Mouse (Mus musculus) embryonic facial prominence, embryonic 13.5 days (tissue): ENCODE data around the gene Bpgm. TPM values are rescaled to one million over a fixed set of nuclear protein-coding genes. Genes with fewer than 3 reads are reported as not detected.

ENCODE experiments used
- ATAC-seq: fragments of 200-750 bp; cut with Nextera tagmentation; 2 replicates; pipeline ENCODE4 v1.8.0; 2017; ENCODE audit warnings: low read depth; ENCODE audit not compliant: insufficient number of reproducible peaks, insufficient read depth, low FRiP score, low TSS enrichment
- H3K27ac ChIP-seq: fragments of 300-500 bp; sonication (generic); 2 replicates; pipeline ENCODE4 v1.5.1; 2015; ENCODE audit warnings: moderate library complexity, mild to moderate bottlenecking, inconsistent platforms
- H3K27me3 ChIP-seq: fragments of 300-500 bp; sonication (generic); 2 replicates; pipeline ENCODE4 v1.6.1; 2015; ENCODE audit warnings: mild to moderate bottlenecking, inconsistent platforms
- H3K36me3 ChIP-seq: fragments of 300-500 bp; sonication (generic); 2 replicates; pipeline ENCODE4 v1.6.1; 2015; ENCODE audit warnings: mild to moderate bottlenecking, inconsistent platforms
- H3K4me1 ChIP-seq: fragments of 300-500 bp; sonication (generic); 2 replicates; pipeline ENCODE4 v1.6.1; 2015; ENCODE audit warnings: inconsistent platforms
- H3K4me2 ChIP-seq: fragments of 300-500 bp; sonication (generic); 2 replicates; pipeline ENCODE4 v1.6.1; 2015; ENCODE audit warnings: moderate library complexity, mild to moderate bottlenecking, inconsistent platforms
- H3K4me3 ChIP-seq: fragments of 300-500 bp; sonication (generic); 2 replicates; pipeline ENCODE4 v1.5.1; 2015; ENCODE audit warnings: mild to moderate bottlenecking, inconsistent platforms
- H3K9ac ChIP-seq: fragments of 300-500 bp; sonication (generic); 2 replicates; pipeline ENCODE4 v1.6.1; 2015; ENCODE audit warnings: mild to moderate bottlenecking, inconsistent platforms
- H3K9me3 ChIP-seq: fragments of 300-500 bp; sonication (generic); 2 replicates; pipeline ENCODE4 v1.6.1; 2016; ENCODE audit warnings: inconsistent platforms
- WGBS: fragments of 180-500 bp; shearing (Covaris S2); methylation state at CpG from one replicate; pipeline ENCODE4 v1.1.7; 2015; ENCODE audit warnings: mixed read lengths; 5-methylcytosine and 5-hydroxymethylcytosine counted together
- polyA plus RNA-seq: library from polyadenylated mRNA; unstranded; fragments of >200 nt; fragmentation: Nextera tagmentation; extraction: Ambion mirVana; gene quantifications from 2 replicates; pipeline ENCODE4 v1.2.1, GENCODE M21; 2015

The Bpgm gene
- polyA plus RNA-seq, 1 experiment from 2014 or later: 42.9 TPM

- WGBS: 47% methylated on average over 10 of the region's 10 CpGs
- H3K4me1 ChIP-seq: peaks cover 35% of the 10 kb centered on the region
- no peaks in the 10 kb centered on the region for H3K36me3 ChIP-seq
- no peak overlapping the region for H3K4me3 ChIP-seq
- H3K9me3 ChIP-seq: no peaks in the 10 kb centered on the region; the same call in 1 of the 2 replicates
- no peak overlapping the region for H3K9ac ChIP-seq
- peak overlapping the region; percentile 78 for H3K27ac ChIP-seq
- no peaks in the 10 kb centered on the region for H3K27me3 ChIP-seq
- peak overlapping the region; percentile 38 for H3K4me2 ChIP-seq
- ATAC-seq: no peak
Observed at GRCm38 (mm10) chr6:34515098-34515782, 39.2 kb downstream of the Bpgm start.

- H3K4me2 ChIP-seq: 0 out of 2 replicates have a peak overlapping the region, but pooled peaks have one; percentile 38
- H3K4me1 ChIP-seq: peaks cover 36% of the 10 kb centered on the region
- H3K9ac ChIP-seq: no peak overlapping the region
- H3K4me3 ChIP-seq: no peak overlapping the region
- 46% methylated on average over 1 of the region's 1 CpGs for WGBS
- H3K9me3 ChIP-seq: no peaks in the 10 kb centered on the region; the same call in 1 of the 2 replicates
- peak overlapping the region; percentile 78 for H3K27ac ChIP-seq
- H3K36me3 ChIP-seq: no peaks in the 10 kb centered on the region
- ATAC-seq: 0 out of 2 replicates have a peak, but pooled peaks have one; percentile 8
- no peaks in the 10 kb centered on the region for H3K27me3 ChIP-seq
Observed at GRCm38 (mm10) chr6:34515783-34516099, 39.7 kb downstream of the Bpgm start.

- H3K4me1 ChIP-seq: peaks cover 43% of the 10 kb centered on the region
- no peak overlapping the region for H3K4me3 ChIP-seq
- no peaks in the 10 kb centered on the region for H3K27me3 ChIP-seq
- no peaks in the 10 kb centered on the region; the same call in 1 of the 2 replicates for H3K9me3 ChIP-seq
- H3K4me2 ChIP-seq: no peak overlapping the region
- H3K36me3 ChIP-seq: no peaks in the 10 kb centered on the region
- WGBS: 83% methylated on average over 5 of the region's 5 CpGs
- H3K27ac ChIP-seq: no peak overlapping the region
- ATAC-seq: no peak
- no peak overlapping the region for H3K9ac ChIP-seq
Observed at GRCm38 (mm10) chr6:34517750-34518149, 41.7 kb downstream of the Bpgm start.

GRCm38 (mm10) chr6:34519087-34519486, 43.1 kb downstream of the Bpgm start:
- H3K27me3 ChIP-seq: no peaks in the 10 kb centered on the region

GRCm38 (mm10) chr6:34520491-34520890, 44.5 kb downstream of the Bpgm start:
- Histone ChIP-seq H3K4me2 (no peak overlapping the region), H3K9ac (no peak overlapping the region), H3K27ac (peak overlapping the region; percentile 87), H3K9me3 (no peaks in the 10 kb centered on the region; the same call in 1 of the 2 replicates), H3K36me3 (no peaks in the 10 kb centered on the region), H3K4me1 (peaks cover 35% of the 10 kb centered on the region), H3K27me3 (no peaks in the 10 kb centered on the region), H3K4me3 (no peak overlapping the region)
- 10% methylated on average over 2 of the region's 2 CpGs for WGBS
- ATAC-seq: no peak; the same call in 1 of the 2 replicates

More at GRCm38 (mm10) chr6:34519087-34519486, 43.1 kb downstream of the Bpgm start:
- Histone ChIP-seq H3K4me1 (peaks cover 43% of the 10 kb centered on the region), H3K27ac (no peak overlapping the region), H3K9me3 (no peaks in the 10 kb centered on the region; the same call in 1 of the 2 replicates), H3K9ac (no peak overlapping the region), H3K4me3 (no peak overlapping the region), H3K4me2 (no peak overlapping the region), H3K36me3 (no peaks in the 10 kb centered on the region)
- no peak for ATAC-seq
- WGBS: 88% methylated on average over 1 of the region's 1 CpGs

- no peaks in the 10 kb centered on the region for H3K36me3 ChIP-seq
- 7% methylated on average over 6 of the region's 6 CpGs for WGBS
- H3K27ac ChIP-seq: peak overlapping the region; percentile 88
- no peaks in the 10 kb centered on the region; the same call in 1 of the 2 replicates for H3K9me3 ChIP-seq
- peak; percentile 67; the same call in 1 of the 2 replicates for ATAC-seq
- H3K4me1 ChIP-seq: peaks cover 34% of the 10 kb centered on the region
- H3K27me3 ChIP-seq: no peaks in the 10 kb centered on the region
- no peak overlapping the region for H3K4me3 ChIP-seq
- H3K9ac ChIP-seq: no peak overlapping the region
- peak overlapping the region; percentile 43; the same call in 1 of the 2 replicates for H3K4me2 ChIP-seq
Observed at GRCm38 (mm10) chr6:34520912-34521311, 44.9 kb downstream of the Bpgm start.

GRCm38 (mm10) chr6:34523476-34523875, 47.5 kb downstream of the Bpgm start:
- ATAC-seq: no peak
- no peaks in the 10 kb centered on the region for H3K36me3 ChIP-seq
- no peaks in the 10 kb centered on the region for H3K9me3 ChIP-seq
- 74% methylated on average over 5 of the region's 5 CpGs for WGBS
- H3K4me2 ChIP-seq: no peak overlapping the region
- no peaks in the 10 kb centered on the region for H3K27me3 ChIP-seq
- H3K27ac ChIP-seq: no peak overlapping the region
- no peak overlapping the region for H3K4me3 ChIP-seq
- H3K4me1 ChIP-seq: peaks cover 31% of the 10 kb centered on the region
- no peak overlapping the region for H3K9ac ChIP-seq

- H3K9me3 ChIP-seq: no peaks in the 10 kb centered on the region
- no peak overlapping the region for H3K4me2 ChIP-seq
- H3K4me1 ChIP-seq: peaks cover 25% of the 10 kb centered on the region
- no peak for ATAC-seq
- no peaks in the 10 kb centered on the region for H3K36me3 ChIP-seq
- no peak overlapping the region for H3K9ac ChIP-seq
- no peak overlapping the region for H3K4me3 ChIP-seq
- 85% methylated on average over 1 of the region's 1 CpGs for WGBS
- no peaks in the 10 kb centered on the region for H3K27me3 ChIP-seq
- H3K27ac ChIP-seq: no peak overlapping the region
Observed at GRCm38 (mm10) chr6:34525499-34525924, 49.5 kb downstream of the Bpgm start.

- H3K36me3 ChIP-seq: no peaks in the 10 kb centered on the region
- H3K27ac ChIP-seq: no peak overlapping the region
- H3K4me2 ChIP-seq: no peak overlapping the region
- no peak overlapping the region for H3K9ac ChIP-seq
- no peak overlapping the region for H3K4me3 ChIP-seq
- no peaks in the 10 kb centered on the region for H3K9me3 ChIP-seq
- peaks cover 24% of the 10 kb centered on the region for H3K4me1 ChIP-seq
- no peaks in the 10 kb centered on the region for H3K27me3 ChIP-seq
- ATAC-seq: no peak
- WGBS: 76% methylated on average over 6 of the region's 6 CpGs
Observed at GRCm38 (mm10) chr6:34525927-34526326, 49.9 kb downstream of the Bpgm start.

- 86% methylated on average over 3 of the region's 3 CpGs for WGBS
Observed at GRCm38 (mm10) chr6:34526389-34526788, 50.4 kb downstream of the Bpgm start.

GRCm38 (mm10) chr6:34528131-34528530, 52.1 kb downstream of the Bpgm start:
- Histone ChIP-seq H3K27ac (no peak overlapping the region), H3K4me3 (no peak overlapping the region), H3K9ac (no peak overlapping the region), H3K9me3 (no peaks in the 10 kb centered on the region), H3K27me3 (no peaks in the 10 kb centered on the region), H3K4me2 (no peak overlapping the region), H3K4me1 (peaks cover 14% of the 10 kb centered on the region), H3K36me3 (no peaks in the 10 kb centered on the region)
- ATAC-seq: no peak
- 93% methylated on average over 2 of the region's 2 CpGs for WGBS

More at GRCm38 (mm10) chr6:34526389-34526788, 50.4 kb downstream of the Bpgm start:
- H3K4me2 ChIP-seq: no peak overlapping the region
- no peaks in the 10 kb centered on the region for H3K9me3 ChIP-seq
- H3K36me3 ChIP-seq: no peaks in the 10 kb centered on the region
- H3K4me1 ChIP-seq: peaks cover 19% of the 10 kb centered on the region
- no peak overlapping the region for H3K27ac ChIP-seq
- ATAC-seq: no peak
- H3K27me3 ChIP-seq: no peaks in the 10 kb centered on the region
- no peak overlapping the region for H3K4me3 ChIP-seq
- H3K9ac ChIP-seq: no peak overlapping the region

- WGBS: 62% methylated on average over 3 of the region's 3 CpGs
- Histone ChIP-seq H3K9me3 (no peaks in the 10 kb centered on the region), H3K4me2 (no peak overlapping the region), H3K27me3 (no peaks in the 10 kb centered on the region), H3K4me3 (no peak overlapping the region), H3K27ac (no peak overlapping the region), H3K4me1 (peaks cover 14% of the 10 kb centered on the region), H3K36me3 (no peaks in the 10 kb centered on the region), H3K9ac (no peak overlapping the region)
- ATAC-seq: no peak
Observed at GRCm38 (mm10) chr6:34529992-34530391, 54.0 kb downstream of the Bpgm start.
